Mouse (Mus musculus) MEL (cell line): ENCODE data around the gene St3gal2. TPM values are rescaled to one million over a fixed set of nuclear protein-coding genes. Genes with fewer than 3 reads are reported as not detected.

ENCODE experiments used
- DNase-seq: peaks from one replicate; pipeline ENCODE4 v3.0.0; 2011; ENCODE audit warnings: low read depth, low spot score
- H3K27ac ChIP-seq: 2 replicates; pipeline ENCODE4 v1.5.1; 2012; ENCODE audit warnings: low read depth, mild to moderate bottlenecking, control low read depth, low read length, moderate library complexity; ENCODE audit not compliant: control insufficient read depth
- H3K27me3 ChIP-seq, 2 experiments: fragments of 150-350 bp in 1 of 2; sonication (generic) in 1 of 2; 2 replicates each; pipeline ENCODE4 v1.6.1; 2012; ENCODE audit warnings: low read length in 2 of 2, mild to moderate bottlenecking in 2 of 2, improper control_type of control experiment in 1 of 2, moderate library complexity in 1 of 2; ENCODE audit not compliant: insufficient read depth in 2 of 2, control insufficient read depth in 1 of 2
- H3K36me3 ChIP-seq, 2 experiments: 2 replicates each; pipeline ENCODE4 v1.6.1; 2012 to 2014; ENCODE audit warnings: low read length in 2 of 2, improper control_type of control experiment in 1 of 2, inconsistent platforms in 1 of 2, mild to moderate bottlenecking in 1 of 2; ENCODE audit not compliant: insufficient read depth in 2 of 2, control insufficient read depth in 1 of 2
- H3K4me1 ChIP-seq, 2 experiments: fragments of 150-350 bp in 1 of 2; sonication (generic) in 1 of 2; 2 replicates each; pipeline ENCODE4 v1.6.1; 2012; ENCODE audit warnings: low read length in 2 of 2, improper control_type of control experiment in 1 of 2, mild to moderate bottlenecking in 1 of 2; ENCODE audit not compliant: insufficient read depth in 2 of 2, control insufficient read depth in 1 of 2
- H3K4me3 ChIP-seq, 2 experiments: fragments of 150-350 bp in 1 of 2; sonication (generic) in 1 of 2; 2 replicates each; pipeline ENCODE4 v1.5.1; 2012; ENCODE audit warnings: low read depth in 2 of 2, low read length in 2 of 2, mild to moderate bottlenecking in 2 of 2, moderate library complexity in 2 of 2, control low read depth in 1 of 2, improper control_type of control experiment in 1 of 2; ENCODE audit not compliant: control insufficient read depth in 1 of 2, insufficient read depth in 1 of 2
- H3K79me2 ChIP-seq: 2 replicates; pipeline ENCODE4 v1.6.1; 2012; ENCODE audit warnings: mild to moderate bottlenecking, low read length, moderate library complexity; ENCODE audit not compliant: control insufficient read depth, poor library complexity, insufficient read depth
- H3K9ac ChIP-seq: 2 replicates; pipeline ENCODE4 v1.6.1; 2012; ENCODE audit warnings: low read depth, mild to moderate bottlenecking, control low read depth, low read length, moderate library complexity; ENCODE audit not compliant: control insufficient read depth, poor library complexity, severe bottlenecking
- H3K9me3 ChIP-seq: fragments of 150-350 bp; sonication (generic); replicated peaks from 2 replicates; pipeline ENCODE4 v1.6.1; 2012; ENCODE audit warnings: mild to moderate bottlenecking, low read length, improper control_type of control experiment, moderate library complexity; ENCODE audit not compliant: insufficient read depth
- CHD1 ChIP-seq: IDR thresholded peaks from 2 replicates; pipeline ENCODE4 v1.6.1; 2012; ENCODE audit warnings: low read depth, mild to moderate bottlenecking, inconsistent platforms, low read length, improper control_type of control experiment
- EP300 ChIP-seq, 2 experiments: IDR thresholded peaks; 2 replicates each; pipeline ENCODE4 v1.6.1; 2011; ENCODE audit warnings: improper control_type of control experiment in 2 of 2, low read length in 2 of 2, low read depth in 1 of 2, mild to moderate bottlenecking in 1 of 2
- ETS1 ChIP-seq: IDR thresholded peaks from 2 replicates; pipeline ENCODE4 v1.6.1; 2012; ENCODE audit warnings: low read depth, mild to moderate bottlenecking, inconsistent platforms, low read length, improper control_type of control experiment, moderate library complexity
- GABPA ChIP-seq: IDR thresholded peaks from 2 replicates; pipeline ENCODE4 v1.6.1; 2012; ENCODE audit warnings: low read depth, mild to moderate bottlenecking, inconsistent platforms, low read length, improper control_type of control experiment, moderate library complexity
- GATA1 ChIP-seq: IDR thresholded peaks from 2 replicates; pipeline ENCODE4 v1.6.1; 2011; ENCODE audit warnings: low read depth, low read length, improper control_type of control experiment
- HCFC1 ChIP-seq: IDR thresholded peaks from 2 replicates; pipeline ENCODE4 v1.6.1; 2012; ENCODE audit warnings: low read depth, mild to moderate bottlenecking, inconsistent platforms, low read length, improper control_type of control experiment, moderate library complexity
- JUND ChIP-seq: IDR thresholded peaks from 2 replicates; pipeline ENCODE4 v1.6.1; 2011; ENCODE audit warnings: low read depth, mild to moderate bottlenecking, improper control_type of control experiment, low read length
- KAT2A ChIP-seq: conservative IDR thresholded peaks from 2 replicates; pipeline ENCODE4 v1.6.1; 2012; ENCODE audit warnings: low read depth, low read length, improper control_type of control experiment, inconsistent platforms
- MAFK ChIP-seq: IDR thresholded peaks from 2 replicates; pipeline ENCODE4 v1.6.1; 2011; ENCODE audit warnings: low read depth, mild to moderate bottlenecking, low read length, improper control_type of control experiment, borderline replicate concordance
- MAX ChIP-seq: IDR thresholded peaks from 2 replicates; pipeline ENCODE4 v1.6.1; 2011; ENCODE audit warnings: low read length, improper control_type of control experiment
- MAZ ChIP-seq: IDR thresholded peaks from 2 replicates; pipeline ENCODE4 v1.6.1; 2012; ENCODE audit warnings: low read depth, mild to moderate bottlenecking, inconsistent platforms, low read length, improper control_type of control experiment
- MEF2A ChIP-seq: IDR thresholded peaks from 2 replicates; pipeline ENCODE4 v1.6.1; 2014; ENCODE audit warnings: low read depth, mild to moderate bottlenecking, inconsistent platforms, low read length, improper control_type of control experiment; ENCODE audit not compliant: poor library complexity, insufficient replicate concordance, severe bottlenecking; ENCODE audit errors: extremely low read depth
- MXI1 ChIP-seq: IDR thresholded peaks from 2 replicates; pipeline ENCODE4 v1.6.1; 2011; ENCODE audit warnings: mild to moderate bottlenecking, low read depth, low read length, improper control_type of control experiment
- MYB ChIP-seq: IDR thresholded peaks from 2 replicates; pipeline ENCODE4 v1.6.1; 2011; ENCODE audit warnings: mild to moderate bottlenecking, low read depth, low read length, improper control_type of control experiment
- NELFE ChIP-seq: IDR thresholded peaks from 2 replicates; pipeline ENCODE4 v1.6.1; 2011; ENCODE audit warnings: low read depth, low read length, improper control_type of control experiment
- NRF1 ChIP-seq: IDR thresholded peaks from 2 replicates; pipeline ENCODE4 v1.6.1; 2014; ENCODE audit warnings: low read depth, mild to moderate bottlenecking, inconsistent platforms, low read length, improper control_type of control experiment, moderate library complexity; ENCODE audit not compliant: poor library complexity, insufficient read depth, severe bottlenecking
- POLR2A ChIP-seq, 2 experiments: IDR thresholded peaks; 2 replicates each; pipeline ENCODE4 v1.6.1; 2011 to 2012; ENCODE audit warnings: low read length in 2 of 2, mild to moderate bottlenecking in 2 of 2, control low read depth in 1 of 2, improper control_type of control experiment in 1 of 2, low read depth in 1 of 2, moderate library complexity in 1 of 2; ENCODE audit not compliant: control insufficient read depth in 1 of 2, insufficient read depth in 1 of 2, poor library complexity in 1 of 2
- RAD21 ChIP-seq: IDR thresholded peaks from 2 replicates; pipeline ENCODE4 v1.6.1; 2011; ENCODE audit warnings: mild to moderate bottlenecking, low read depth, low read length, improper control_type of control experiment
- SIN3A ChIP-seq: IDR thresholded peaks from 2 replicates; pipeline ENCODE4 v1.6.1; 2012; ENCODE audit warnings: low read length, improper control_type of control experiment, inconsistent platforms
- SMC3 ChIP-seq: IDR thresholded peaks from 2 replicates; pipeline ENCODE4 v1.6.1; 2011; ENCODE audit warnings: low read depth, low read length, improper control_type of control experiment
- TAL1 ChIP-seq: IDR thresholded peaks from 2 replicates; pipeline ENCODE4 v1.6.1; 2012; ENCODE audit warnings: mild to moderate bottlenecking, inconsistent platforms, low read length, moderate library complexity, mixed read lengths
- TBP ChIP-seq: IDR thresholded peaks from 2 replicates; pipeline ENCODE4 v1.8.0; 2011; ENCODE audit warnings: low read depth, low read length, improper control_type of control experiment
- TCF12 ChIP-seq: IDR thresholded peaks from 2 replicates; pipeline ENCODE4 v1.6.1; 2014; ENCODE audit warnings: low read depth, mild to moderate bottlenecking, inconsistent platforms, low read length, improper control_type of control experiment, moderate library complexity
- UBTF ChIP-seq: IDR thresholded peaks from 2 replicates; pipeline ENCODE4 v1.6.1; 2012; ENCODE audit warnings: low read depth, mild to moderate bottlenecking, inconsistent platforms, low read length, improper control_type of control experiment, moderate library complexity, borderline replicate concordance; ENCODE audit not compliant: insufficient read depth
- USF1 ChIP-seq: IDR thresholded peaks from 2 replicates; pipeline ENCODE4 v1.6.1; 2014; ENCODE audit warnings: low read depth, mild to moderate bottlenecking, inconsistent platforms, low read length, improper control_type of control experiment, moderate library complexity
- USF2 ChIP-seq, 2 experiments: IDR thresholded peaks; 2 replicates each; pipeline ENCODE4 v1.6.1; 2011 to 2012; ENCODE audit warnings: improper control_type of control experiment in 2 of 2, low read length in 2 of 2, borderline replicate concordance in 1 of 2, inconsistent platforms in 1 of 2, low read depth in 1 of 2, mild to moderate bottlenecking in 1 of 2; ENCODE audit not compliant: insufficient read depth in 1 of 2
- ZKSCAN1 ChIP-seq: IDR thresholded peaks from 2 replicates; pipeline ENCODE4 v1.6.1; 2012; ENCODE audit warnings: low read depth, mild to moderate bottlenecking, inconsistent platforms, low read length, improper control_type of control experiment, moderate library complexity
- ZMIZ1 ChIP-seq: IDR thresholded peaks from 2 replicates; pipeline ENCODE4 v1.6.1; 2012; ENCODE audit warnings: low read depth, mild to moderate bottlenecking, inconsistent platforms, low read length, improper control_type of control experiment, moderate library complexity
- ZNF384 ChIP-seq: IDR thresholded peaks from 2 replicates; pipeline ENCODE4 v1.6.1; 2012; ENCODE audit warnings: low read depth, mild to moderate bottlenecking, inconsistent platforms, low read length, improper control_type of control experiment
- polyA plus RNA-seq, 2 experiments: library from polyadenylated mRNA; stranded (reverse) in 1 of 2; unstranded in 1 of 2; fragments of >175 nt in 1 of 2; fragments of >200 nt in 1 of 2; gene quantifications; 2 replicates each; pipeline versions ENCODE4 v1.2.1 to v1.2.4; 2012; ENCODE audit warnings: low replicate concordance in 2 of 2, low read depth in 1 of 2; ENCODE audit not compliant: insufficient read length in 2 of 2, insufficient read depth in 1 of 2, missing spikeins in 1 of 2
- total RNA-seq: library from RNA; depleted of rRNA; stranded (reverse); fragments of 300-350 nt; gene quantifications from 2 replicates; pipeline ENCODE4 v1.2.3, GENCODE M21; 2012

The St3gal2 gene
- total and polyA plus RNA-seq, 3 experiments = 5.2 to 18.0 TPM; not detected in 1

- peak overlapping the region; percentile 77 to 90 for H3K4me3 ChIP-seq
Observed at GRCm38 (mm10) chr8:110920773-110921277, 1.1 kb downstream of the St3gal2 start.

GRCm38 (mm10) chr8:110921492-110922230, 1.9 kb downstream of the St3gal2 start:
- H3K36me3 ChIP-seq = peaks cover 0 to 24% of the 10 kb centered on the region in 2 experiments; a peak in 2 of 4 replicates
- H3K27ac ChIP-seq = peak overlapping the region; percentile 61
- DNase-seq = peak; percentile 86
- H3K27me3 ChIP-seq = no peaks in the 10 kb centered on the region
- peaks cover 15% of the 10 kb centered on the region for H3K79me2 ChIP-seq
- peak overlapping the region; percentile 92 for H3K9ac ChIP-seq
- H3K9me3 ChIP-seq = no peaks in the 10 kb centered on the region
- peak overlapping the region; percentile 77 to 90 for H3K4me3 ChIP-seq
- H3K4me1 ChIP-seq = peaks cover 9 to 26% of the 10 kb centered on the region in 2 experiments
- TF ChIP-seq MAX (peak; percentile 73), MAZ (peak; percentile 74; the same call in 1 of the 2 replicates), JUND (no peak), KAT2A (no peak), EP300 (IDR thresholded peaks at IDR 0.05; ENCODE audit: low read depth in 1 of 2, low read length in 2 of 2) (peak; percentile 78 to 90), NELFE (no peak), ZKSCAN1 (peak; percentile 31; the same call in 1 of the 2 replicates), SIN3A (peak; percentile 88), USF2 (IDR thresholded peaks at IDR 0.05; ENCODE audit: borderline replicate concordance in 1 of 2, insufficient read depth in 1 of 2, low read depth in 1 of 2, low read length in 2 of 2) (no peak), TCF12 (peak; percentile 94), ETS1 (peak; percentile 85), CHD1 (no peak), RAD21 (no peak), MXI1 (peak; percentile 58; the same call in 1 of the 2 replicates), ZNF384 (no peak; the same call in 1 of the 2 replicates), USF1 (peak; percentile 23; the same call in 1 of the 2 replicates), TAL1 (peak; percentile 94), UBTF (no peak), HCFC1 (peak; percentile 61), MAFK (no peak), GATA1 (peak; percentile 86)

More at GRCm38 (mm10) chr8:110920773-110921277, 1.1 kb downstream of the St3gal2 start:
- Histone ChIP-seq H3K4me1 (peaks cover 9 to 26% of the 10 kb centered on the region in 2 experiments), H3K27ac (peak overlapping the region; percentile 61), H3K36me3 (peaks cover 0 to 22% of the 10 kb centered on the region in 2 experiments; a peak in 2 of 4 replicates), H3K27me3 (no peaks in the 10 kb centered on the region), H3K9ac (peak overlapping the region; percentile 92), H3K79me2 (peaks cover 15% of the 10 kb centered on the region), H3K9me3 (no peaks in the 10 kb centered on the region)
- TF ChIP-seq NELFE (0 out of 2 replicates have a peak, but pooled peaks have one; percentile 27), TAL1 (no peak), JUND (no peak), MEF2A (no peak), GABPA (no peak), NRF1 (no peak), MYB (no peak), ZMIZ1 (no peak), POLR2A (IDR thresholded peaks at IDR 0.05; ENCODE audit: control insufficient read depth in 1 of 2, insufficient read depth in 1 of 2, low read depth in 1 of 2, low read length in 2 of 2, poor library complexity in 1 of 2) (0 out of 4 replicates have a peak, but pooled peaks of 1 of the 2 experiments have one; percentile 14), USF1 (no peak), ZNF384 (no peak), HCFC1 (0 out of 2 replicates have a peak, but pooled peaks have one; percentile 31), SIN3A (no peak), MAX (0 out of 2 replicates have a peak, but pooled peaks have one; percentile 26), SMC3 (no peak), CHD1 (0 out of 2 replicates have a peak, but pooled peaks have one; percentile 29), ETS1 (no peak), UBTF (no peak), MAZ (no peak), TBP (0 out of 2 replicates have a peak, but pooled peaks have one; percentile 30)
- DNase-seq = no peak
